In the genomic region with DNA sequence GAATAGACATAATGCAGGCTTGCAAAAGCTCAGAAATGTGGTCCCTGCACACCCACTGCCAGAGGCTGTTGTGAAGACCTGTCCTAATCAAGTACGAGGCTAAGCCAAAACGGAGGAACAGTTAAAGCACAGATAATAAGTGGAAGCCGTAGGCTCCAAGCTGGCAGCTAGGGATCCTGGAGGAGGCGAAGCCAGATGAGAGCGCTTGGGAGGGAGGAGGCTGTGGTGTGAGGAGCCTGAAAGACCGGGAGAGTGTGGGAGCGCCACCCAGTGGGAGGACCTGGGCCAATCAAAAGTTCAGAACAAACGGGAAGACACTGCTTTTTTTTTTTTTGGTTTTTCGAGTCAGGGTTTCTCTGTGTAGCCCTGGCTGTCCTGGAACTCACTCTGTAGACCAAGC, we compare ENCODE assay signal across 8 mouse cellular contexts. TPM values are rescaled to one million over a fixed set of nuclear protein-coding genes. Genes with fewer than 3 reads are reported as not detected.
DNase-seq lines count a peak whose midpoint lies in the region; ATAC-seq lines count a peak whose summit lies in the region.

No protein-coding gene starts in this region.

- WGBS in hindbrain, embryonic 15.5 days, result 1% methylated on average over 9 of the region's 9 CpGs

- DNase-seq in R1 (ENCODE audit: low read depth, low spot score), result peak; percentile 87
- peak; percentile 61 to 63 for DNase-seq in cerebellum, adult 18-20 months
- DNase-seq in frontal cortex, postnatal 14 days (ENCODE audit: low spot score in 2 of 2), result peak; percentile 52 to 71
- DNase-seq in left cerebral cortex, adult 11 months (ENCODE audit: low spot score), result peak; percentile 72
- DNase-seq in lung, postnatal 14 days, result peak; percentile 82
- DNase-seq in right cerebral cortex, postnatal 25 days, result peak; percentile 77

- H3K36me3 ChIP-seq in hindbrain, embryonic 15.5 days, result no peaks in the 10 kb centered on the region

- H3K9me3 ChIP-seq in hindbrain, embryonic 15.5 days, result no peaks in the 10 kb centered on the region

- no peaks in the 10 kb centered on the region for H3K27me3 ChIP-seq in hindbrain, embryonic 15.5 days

- H3K4me3 ChIP-seq in hindbrain, embryonic 15.5 days, result no peak overlapping the region

- no peak for ATAC-seq in hindbrain, embryonic 15.5 days (ENCODE audit: low FRiP score, low read depth)
- ATAC-seq in monocyte, adult 5-6 weeks (replicated peaks; ENCODE audit: insufficient number of reproducible peaks, low FRiP score, low TSS enrichment, poor library complexity, severe bottlenecking), result no peak

- no peaks in the 10 kb centered on the region for H3K4me1 ChIP-seq in hindbrain, embryonic 15.5 days (replicated peaks)

- H3K27ac ChIP-seq in hindbrain, embryonic 15.5 days (replicated peaks), result no peak overlapping the region

- no peak overlapping the region for H3K9ac ChIP-seq in hindbrain, embryonic 15.5 days

- H3K4me2 ChIP-seq in hindbrain, embryonic 15.5 days, result 0 out of 2 replicates have a peak overlapping the region, but pooled peaks have one; percentile 2

RNA-seq across cellular contexts. Expression of a gene that starts 4.6 kb away (rescaled TPM):
- 0.18 and 0.50 TPM in 2 replicates for polyA plus RNA-seq in hindbrain, embryonic 15.5 days (2015; fragmentation: Nextera tagmentation; extraction: Ambion mirVana)
- not detected in 3 replicates for total RNA-seq in monocyte, adult 5-6 weeks (2017)

RNA-seq across cellular contexts. Expression of a gene that starts 21.9 kb away (rescaled TPM):
- polyA plus RNA-seq in hindbrain, embryonic 15.5 days (2015; fragmentation: Nextera tagmentation; extraction: Ambion mirVana), result 200 and 215 TPM in 2 replicates
- total RNA-seq in monocyte, adult 5-6 weeks (2017), result 53.4 to 64.6 TPM (median 62.4 TPM) in 3 replicates

RNA-seq across cellular contexts. Expression of a gene that starts 22.0 kb away (rescaled TPM):
- polyA plus RNA-seq in hindbrain, embryonic 15.5 days (2015; fragmentation: Nextera tagmentation; extraction: Ambion mirVana), result 6.2 and 8.7 TPM in 2 replicates
- not detected in 3 replicates for total RNA-seq in monocyte, adult 5-6 weeks (2017)

RNA-seq across cellular contexts. Expression of a gene that starts 32.6 kb away (rescaled TPM):
- polyA plus RNA-seq in hindbrain, embryonic 15.5 days (2015; fragmentation: Nextera tagmentation; extraction: Ambion mirVana), result 1.6 TPM in 2 replicates
- not detected in 3 replicates for total RNA-seq in monocyte, adult 5-6 weeks (2017)

RNA-seq across cellular contexts. Expression of a gene that starts 34.0 kb away (rescaled TPM):
- polyA plus RNA-seq in hindbrain, embryonic 15.5 days (2015; fragmentation: Nextera tagmentation; extraction: Ambion mirVana), result 45.2 and 48.5 TPM in 2 replicates
- 25.8 to 42.8 TPM (median 39.1 TPM) in 3 replicates for total RNA-seq in monocyte, adult 5-6 weeks (2017)
